Mouse (Mus musculus) layer of hippocampus, adult 9-10 months (tissue): ENCODE results near the gene Rplp1.

Experiments
- DNase-seq: peaks from one replicate; pipeline ENCODE4 v3.0.0; 2022; ENCODE audit warnings: low spot score

Gene Rplp1

GRCm38 (mm10) chr9:61914203-61914916 lies at the start of gene Rplp1:
TSS of gene Rplp1 (minus strand) at chr9:61914542.
- DNase-seq, result peak; percentile 94

- DNase-seq, result no peak
Measured at GRCm38 (mm10) chr9:61963356-61963755, 49.0 kb upstream of the Rplp1 start.

GRCm38 (mm10) chr9:61961181-61961580 lies 46.8 kb upstream of the Rplp1 start:
- no peak for DNase-seq

- no peak for DNase-seq
Measured at GRCm38 (mm10) chr9:61960753-61961152, 46.4 kb upstream of the Rplp1 start.

GRCm38 (mm10) chr9:61959921-61960569 lies 45.7 kb upstream of the Rplp1 start:
- DNase-seq, result no peak

GRCm38 (mm10) chr9:61954707-61955106 lies 40.4 kb upstream of the Rplp1 start:
- DNase-seq, result no peak

- no peak for DNase-seq
Measured at GRCm38 (mm10) chr9:61952241-61952640, 37.9 kb upstream of the Rplp1 start.

GRCm38 (mm10) chr9:61947402-61948346 lies 33.3 kb upstream of the Rplp1 start:
- DNase-seq, result no peak

- peak; percentile 72 for DNase-seq
Measured at GRCm38 (mm10) chr9:61946623-61947401, 32.5 kb upstream of the Rplp1 start, which contains the start of gene Kif23. TSS of gene Kif23 (minus strand) at chr9:61946774.

GRCm38 (mm10) chr9:61945973-61946611 lies 31.8 kb upstream of the Rplp1 start:
- DNase-seq, result no peak

- no peak for DNase-seq
Measured at GRCm38 (mm10) chr9:61941054-61941453, 26.7 kb upstream of the Rplp1 start.

- DNase-seq, result no peak
Measured at GRCm38 (mm10) chr9:61933333-61933732, 19.0 kb upstream of the Rplp1 start.

GRCm38 (mm10) chr9:61932009-61932408 lies 17.7 kb upstream of the Rplp1 start:
- no peak for DNase-seq

- no peak for DNase-seq
Measured at GRCm38 (mm10) chr9:61925086-61925660, 10.8 kb upstream of the Rplp1 start.

- DNase-seq, result no peak
Measured at GRCm38 (mm10) chr9:61920331-61920730, 6.0 kb upstream of the Rplp1 start.

- DNase-seq, result no peak
Measured at GRCm38 (mm10) chr9:61919464-61919863, 5.1 kb upstream of the Rplp1 start.

- DNase-seq, result no peak
Measured at GRCm38 (mm10) chr9:61917436-61917835, 3.1 kb upstream of the Rplp1 start.

GRCm38 (mm10) chr9:61916986-61917385 lies 2.6 kb upstream of the Rplp1 start:
- no peak for DNase-seq

- DNase-seq, result no peak
Measured at GRCm38 (mm10) chr9:61915393-61916005, 1.2 kb upstream of the Rplp1 start.

GRCm38 (mm10) chr9:61914917-61915300 lies 567 bp upstream of the Rplp1 start:
- no peak for DNase-seq
